Mouse (Mus musculus) left cerebral cortex, adult 2 months (tissue): ENCODE data around the gene Lipm. TPM values are rescaled to one million over a fixed set of nuclear protein-coding genes. Genes with fewer than 3 reads are reported as not detected.

Experiments
- DNase-seq, 2 experiments: peaks; one replicate each; pipeline ENCODE4 v3.0.0; 2021 to 2022; ENCODE audit warnings: low spot score in 2 of 2, mixed read lengths in 1 of 2; ENCODE audit errors: extremely low spot score in 1 of 2
- H3K27ac ChIP-seq: fragments of 200-600 bp; 2 replicates; pipeline ENCODE4 v1.8.1; 2022
- H3K4me3 ChIP-seq: fragments of 200-600 bp; 2 replicates; pipeline ENCODE4 v1.8.1; 2022
- CTCF ChIP-seq: fragments of 200-600 bp; IDR thresholded peaks from 2 replicates; pipeline ENCODE4 v1.8.1; 2022; ENCODE audit warnings: antibody characterized with exemption, mild to moderate bottlenecking, moderate library complexity
- intact Hi-C: fragments of 180-260 bp; cut with DNase I; formaldehyde crosslinking; loops from one replicate; pipeline ENCODE4 v1.15.1; 2025
- total RNA-seq, 2 experiments: library from RNA; stranded (reverse); gene quantifications; 2 replicates each; pipeline ENCODE4 v1.2.3; 2021

Gene Lipm
- total RNA-seq, 2 experiments from 2014 or later, result 0.12 TPM; not detected in 1

- DNase-seq, result no peak
- intact Hi-C loops, result no loop called here
- H3K27ac ChIP-seq, result no peak overlapping the region
- no peak overlapping the region for H3K4me3 ChIP-seq
- TF ChIP-seq CTCF, result no peak
These were observed 18.9 kb downstream of the Lipm start for GRCm38 (mm10) chr19:34119653-34120052.

- DNase-seq, result no peak
- no peak for TF ChIP-seq CTCF
- H3K4me3 ChIP-seq, result no peak overlapping the region
- H3K27ac ChIP-seq, result no peak overlapping the region
- intact Hi-C loops, result no loop called here
These were observed 19.5 kb downstream of the Lipm start for GRCm38 (mm10) chr19:34120107-34120731.

- Histone ChIP-seq H3K4me3 (no peak overlapping the region), H3K27ac (no peak overlapping the region)
- no peak for DNase-seq
- TF ChIP-seq CTCF, result no peak; the same call in 1 of the 2 replicates
- intact Hi-C loops, result no loop called here
These were observed 38.1 kb downstream of the Lipm start for GRCm38 (mm10) chr19:34138720-34139430.

- intact Hi-C loops, result no loop called here
- no peak for DNase-seq
- Histone ChIP-seq H3K4me3 (no peak overlapping the region), H3K27ac (no peak overlapping the region)
- TF ChIP-seq CTCF, result no peak
These were observed 38.8 kb downstream of the Lipm start for GRCm38 (mm10) chr19:34139431-34140046.

- intact Hi-C loops, result no loop called here
- H3K4me3 ChIP-seq, result no peak overlapping the region
- no peak overlapping the region for H3K27ac ChIP-seq
- TF ChIP-seq CTCF, result no peak
- no peak for DNase-seq
These were observed 47.7 kb downstream of the Lipm start for GRCm38 (mm10) chr19:34148421-34148820.

- intact Hi-C loops, result loop anchor here (10.0 kb wide), 1 partner anchor 93 kb away; no protein-coding TSS in a partner anchor
- no peak for DNase-seq
- H3K27ac ChIP-seq, result no peak overlapping the region
- TF ChIP-seq CTCF, result peak; percentile 77
- no peak overlapping the region for H3K4me3 ChIP-seq
These were observed 51.2 kb downstream of the Lipm start for GRCm38 (mm10) chr19:34151909-34152308.

GRCm38 (mm10) chr19:34153263-34154144 lies 52.8 kb downstream of the Lipm start:
- no peak overlapping the region for H3K27ac ChIP-seq
- intact Hi-C loops, result loop anchor here (10.0 kb wide), 1 partner anchor 91 kb away; no protein-coding TSS in a partner anchor
- no peak for DNase-seq
- no peak overlapping the region for H3K4me3 ChIP-seq
- TF ChIP-seq CTCF, result no peak

- DNase-seq, result no peak
- no peak for TF ChIP-seq CTCF
- intact Hi-C loops, result no loop called here
- no peak overlapping the region for H3K4me3 ChIP-seq
- no peak overlapping the region for H3K27ac ChIP-seq
These were observed 62.0 kb downstream of the Lipm start for GRCm38 (mm10) chr19:34162693-34163092.

- H3K4me3 ChIP-seq, result no peak within 1 kb of the TSS
- intact Hi-C loops, result no loop called here
- no peak within 1 kb of the TSS for H3K27ac ChIP-seq
- DNase-seq, result no peak
- TF ChIP-seq CTCF, result no peak
These were observed 65.2 kb downstream of the Lipm start, which contains the start of gene Ankrd22 for GRCm38 (mm10) chr19:34165891-34166290. Gene Ankrd22, minus strand, starts transcription at chr19:34166053.

GRCm38 (mm10) chr19:34166386-34166785 lies 65.7 kb downstream of the Lipm start:
- intact Hi-C loops, result no loop called here
- Histone ChIP-seq H3K4me3 (no peak overlapping the region), H3K27ac (no peak overlapping the region)
- no peak for DNase-seq
- no peak for TF ChIP-seq CTCF

- intact Hi-C loops, result no loop called here
These were observed 67.3 kb downstream of the Lipm start for GRCm38 (mm10) chr19:34167896-34168661.

More at GRCm38 (mm10) chr19:34167896-34168661, 67.3 kb downstream of the Lipm start:
- no peak overlapping the region for H3K27ac ChIP-seq
- no peak overlapping the region for H3K4me3 ChIP-seq
- no peak for TF ChIP-seq CTCF
- no peak for DNase-seq
